Mouse (Mus musculus) bone marrow, adult 2 months (tissue): Measurements from ENCODE around the gene Methig1.

Source experiments
- CTCF ChIP-seq: fragments of 200-500 bp; IDR thresholded peaks from 2 replicates; pipeline ENCODE4 v1.5.1; 2011; ENCODE audit warnings: low read length, control low read depth; ENCODE audit not compliant: control insufficient read depth, insufficient read depth
- POLR2A ChIP-seq: fragments of 200-500 bp; IDR thresholded peaks from 2 replicates; pipeline ENCODE4 v1.6.1; 2011; ENCODE audit warnings: low read depth, mild to moderate bottlenecking, control low read depth, low read length, borderline replicate concordance; ENCODE audit not compliant: control insufficient read depth

DNA sequence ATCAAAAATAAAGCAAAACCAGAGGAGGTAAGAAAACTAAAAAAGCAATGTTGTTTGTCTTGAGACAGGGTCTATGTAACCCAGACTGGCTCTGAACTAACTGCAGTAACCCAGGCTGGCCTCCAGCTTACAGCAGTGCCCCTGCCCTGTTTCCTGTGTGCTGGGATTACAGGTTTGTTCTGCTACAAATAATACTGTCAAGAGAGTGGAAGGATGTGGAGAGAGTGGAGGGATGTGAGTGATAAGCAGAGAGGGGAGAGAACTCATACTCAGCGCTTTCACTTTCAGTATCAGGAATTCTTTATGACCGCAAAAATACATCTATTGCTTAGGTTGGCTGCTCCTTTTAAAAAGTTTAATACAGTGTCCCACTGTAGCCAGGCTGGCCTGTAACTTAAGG, 40.6 kb upstream of the Methig1 start:
- TF ChIP-seq CTCF (no peak), POLR2A (no peak)
